ENCODE assay signal across 8 mouse cellular contexts in genomic region chr4:83485250-83485649, GRCm38 (mm10). TPM values are rescaled to one million over a fixed set of nuclear protein-coding genes. Genes with fewer than 3 reads are reported as not detected.
DNase-seq lines count a peak whose midpoint lies in the region; ATAC-seq and TF ChIP-seq lines count a peak whose summit lies in the region.

No protein-coding gene starts in this region.

- no peaks in the 10 kb centered on the region for H3K9me3 ChIP-seq in lung, embryonic 15.5 days
- no peaks in the 10 kb centered on the region for H3K9me3 ChIP-seq in limb, embryonic 10.5 days (replicated peaks)
- H3K9me3 ChIP-seq in neural tube, embryonic 15.5 days (replicated peaks) = no peaks in the 10 kb centered on the region

- no peak for DNase-seq in lung, adult 18-20 months
- no peak for DNase-seq in limb, embryonic 10.5 days (ENCODE audit: low spot score)
- DNase-seq in frontal cortex, postnatal 14 days (ENCODE audit: low spot score in 2 of 2) = no peak
- no peak for DNase-seq in layer of hippocampus, postnatal 36 days
- no peak for DNase-seq in yolk sac, embryonic 10.5 days (ENCODE audit: low spot score)

- peak overlapping the region; percentile 80 for H3K4me2 ChIP-seq in lung, embryonic 15.5 days
- H3K4me2 ChIP-seq in neural tube, embryonic 15.5 days = peak overlapping the region; percentile 67

- no peak for ATAC-seq in lung, embryonic 15.5 days (ENCODE audit: borderline replicate concordance, extremely low read depth, low FRiP score, low TSS enrichment)
- ATAC-seq in neural tube, embryonic 15.5 days (ENCODE audit: low FRiP score) = no peak

- no peak for TF ChIP-seq POLR2A in embryonic fibroblast, embryonic 13.5 days (IDR thresholded peaks at IDR 0.05; ENCODE audit: low read depth, low read length)

- no peaks in the 10 kb centered on the region for H3K27me3 ChIP-seq in lung, embryonic 15.5 days
- no peaks in the 10 kb centered on the region for H3K27me3 ChIP-seq in limb, embryonic 10.5 days (ENCODE audit: low read depth, poor library complexity, severe bottlenecking)
- H3K27me3 ChIP-seq in neural tube, embryonic 15.5 days (replicated peaks) = no peaks in the 10 kb centered on the region

- peaks cover 14% of the 10 kb centered on the region for H3K4me1 ChIP-seq in lung, embryonic 15.5 days
- peaks cover 2% of the 10 kb centered on the region; the same call in 1 of the 2 replicates for H3K4me1 ChIP-seq in embryonic fibroblast, embryonic 13.5 days (ENCODE audit: control insufficient read depth, insufficient read depth, low read length)
- H3K4me1 ChIP-seq in limb, embryonic 10.5 days = peaks cover 44% of the 10 kb centered on the region
- peaks cover 25% of the 10 kb centered on the region for H3K4me1 ChIP-seq in neural tube, embryonic 15.5 days

- peaks cover 27% of the 10 kb centered on the region for H3K36me3 ChIP-seq in lung, embryonic 15.5 days
- H3K36me3 ChIP-seq in limb, embryonic 10.5 days = peaks cover 43% of the 10 kb centered on the region
- peaks cover 17% of the 10 kb centered on the region; the same call in 1 of the 2 replicates for H3K36me3 ChIP-seq in neural tube, embryonic 15.5 days

- peak overlapping the region; percentile 81 for H3K9ac ChIP-seq in lung, embryonic 15.5 days
- peak overlapping the region; percentile 87 for H3K9ac ChIP-seq in neural tube, embryonic 15.5 days (replicated peaks)

- peak overlapping the region; percentile 96 for H3K4me3 ChIP-seq in lung, embryonic 15.5 days
- H3K4me3 ChIP-seq in embryonic fibroblast, embryonic 13.5 days (ENCODE audit: insufficient read depth, low read length) = peak overlapping the region; percentile 62
- peak overlapping the region; percentile 95 for H3K4me3 ChIP-seq in limb, embryonic 10.5 days
- H3K4me3 ChIP-seq in neural tube, embryonic 15.5 days (replicated peaks) = peak overlapping the region; percentile 85

- peak overlapping the region; percentile 97; the same call in 1 of the 2 replicates for H3K27ac ChIP-seq in lung, embryonic 15.5 days
- H3K27ac ChIP-seq in embryonic fibroblast, embryonic 13.5 days (ENCODE audit: insufficient read depth, low read length) = 0 out of 2 replicates have a peak overlapping the region, but pooled peaks have one; percentile 11
- H3K27ac ChIP-seq in limb, embryonic 10.5 days = peak overlapping the region; percentile 99
- H3K27ac ChIP-seq in neural tube, embryonic 15.5 days (replicated peaks) = peak overlapping the region; percentile 100

- 23% methylated on average over 12 of the region's 12 CpGs for WGBS in lung, embryonic 15.5 days
- WGBS in limb, embryonic 10.5 days = 30% methylated on average over 12 of the region's 12 CpGs
- 15% methylated on average over 12 of the region's 12 CpGs for WGBS in neural tube, embryonic 15.5 days

- TF ChIP-seq CTCF in embryonic fibroblast, embryonic 13.5 days (IDR thresholded peaks at IDR 0.05; ENCODE audit: borderline replicate concordance, insufficient read depth, low read length) = no peak

RNA-seq across cellular contexts. Expression of gene Psip1, which starts 1.0 kb away (rescaled TPM):
- 113 and 119 TPM in 2 replicates for polyA plus RNA-seq in lung, embryonic 15.5 days (2015; fragmentation: Nextera tagmentation; extraction: Ambion mirVana)
- 110 and 180 TPM in 2 replicates for polyA plus RNA-seq in embryonic fibroblast, embryonic 13.5 days (2011; ENCODE audit: insufficient read length, low read depth, missing spikeins)
- 201 and 237 TPM in 2 replicates for polyA plus RNA-seq in limb, embryonic 10.5 days (2016; fragmentation: Nextera tagmentation; extraction: Ambion mirVana)
- polyA plus RNA-seq in neural tube, embryonic 15.5 days (2015; fragmentation: Nextera tagmentation; extraction: Ambion mirVana) = 215 and 230 TPM in 2 replicates
- total RNA-seq in layer of hippocampus, postnatal 36 days (2021) = 100 to 1,000 TPM; 210 to 215 TPM

RNA-seq across cellular contexts. Expression of gene Ccdc171, which starts 40.1 kb away (rescaled TPM):
- polyA plus RNA-seq in lung, embryonic 15.5 days (2015; fragmentation: Nextera tagmentation; extraction: Ambion mirVana) = 3.0 and 3.6 TPM in 2 replicates
- 2.4 TPM in 2 replicates for polyA plus RNA-seq in embryonic fibroblast, embryonic 13.5 days (2011; ENCODE audit: insufficient read length, low read depth, missing spikeins)
- 2.7 and 3.8 TPM in 2 replicates for polyA plus RNA-seq in limb, embryonic 10.5 days (2016; fragmentation: Nextera tagmentation; extraction: Ambion mirVana)
- 3.4 and 3.7 TPM in 2 replicates for polyA plus RNA-seq in neural tube, embryonic 15.5 days (2015; fragmentation: Nextera tagmentation; extraction: Ambion mirVana)
- 1 to 10 TPM; 3.9 to 5.3 TPM for total RNA-seq in layer of hippocampus, postnatal 36 days (2021)

Comparison
In these comparisons a context has a peak if more than half of its experiments do, and no peak if none do; other contexts are left out.
1. H3K27ac ChIP-seq: peak in every context shown above with its lines; median percentile 100 in neural tube, embryonic 15.5 days; 99 in limb, embryonic 10.5 days; 97 in lung, embryonic 15.5 days; 11 in embryonic fibroblast, embryonic 13.5 days.